Mouse (Mus musculus) limb, embryonic 13.5 days (tissue): ENCODE results near the gene Tmbim7. TPM values are rescaled to one million over a fixed set of nuclear protein-coding genes. Genes with fewer than 3 reads are reported as not detected.

Source experiments
- ATAC-seq: fragments of 200-750 bp; cut with Nextera tagmentation; 2 replicates; pipeline ENCODE4 v1.8.0; 2017; ENCODE audit warnings: low read depth, moderate number of reproducible peaks, moderate TSS enrichment; ENCODE audit not compliant: low FRiP score
- H3K27ac ChIP-seq: fragments of 300-500 bp; sonication (generic); 2 replicates; pipeline ENCODE4 v1.5.1; 2015; ENCODE audit warnings: inconsistent platforms, mild to moderate bottlenecking, moderate library complexity
- H3K27me3 ChIP-seq: fragments of 300-500 bp; sonication (generic); 2 replicates; pipeline ENCODE4 v1.6.1; 2015; ENCODE audit warnings: mild to moderate bottlenecking, inconsistent platforms
- H3K36me3 ChIP-seq: fragments of 300-500 bp; sonication (generic); 2 replicates; pipeline ENCODE4 v1.6.1; 2015; ENCODE audit warnings: inconsistent platforms, mild to moderate bottlenecking, moderate library complexity
- H3K4me1 ChIP-seq: fragments of 300-500 bp; sonication (generic); 2 replicates; pipeline ENCODE4 v1.6.1; 2015; ENCODE audit warnings: inconsistent platforms
- H3K4me2 ChIP-seq: fragments of 300-500 bp; sonication (generic); replicated peaks from 2 replicates; pipeline ENCODE4 v1.6.1; 2015; ENCODE audit warnings: inconsistent platforms, mild to moderate bottlenecking, moderate library complexity
- H3K4me3 ChIP-seq: fragments of 300-500 bp; sonication (generic); 2 replicates; pipeline ENCODE4 v1.5.1; 2015; ENCODE audit warnings: moderate library complexity, mild to moderate bottlenecking, inconsistent platforms
- H3K9ac ChIP-seq: fragments of 300-500 bp; sonication (generic); 2 replicates; pipeline ENCODE4 v1.6.1; 2015; ENCODE audit warnings: mild to moderate bottlenecking, inconsistent platforms
- H3K9me3 ChIP-seq: fragments of 300-500 bp; sonication (generic); 2 replicates; pipeline ENCODE4 v1.6.1; 2016; ENCODE audit warnings: inconsistent platforms
- WGBS: fragments of 180-500 bp; shearing (Covaris S2); methylation state at CpG from one replicate; pipeline ENCODE4 v1.1.7; 2015; 5-methylcytosine and 5-hydroxymethylcytosine counted together
- polyA plus RNA-seq: library from polyadenylated mRNA; unstranded; fragments of >200 nt; fragmentation: Nextera tagmentation; extraction: Ambion mirVana; gene quantifications from 2 replicates; pipeline ENCODE4 v1.2.1, GENCODE M21; 2015

Gene Tmbim7
- polyA plus RNA-seq, 1 experiment from 2014 or later = not detected

DNA sequence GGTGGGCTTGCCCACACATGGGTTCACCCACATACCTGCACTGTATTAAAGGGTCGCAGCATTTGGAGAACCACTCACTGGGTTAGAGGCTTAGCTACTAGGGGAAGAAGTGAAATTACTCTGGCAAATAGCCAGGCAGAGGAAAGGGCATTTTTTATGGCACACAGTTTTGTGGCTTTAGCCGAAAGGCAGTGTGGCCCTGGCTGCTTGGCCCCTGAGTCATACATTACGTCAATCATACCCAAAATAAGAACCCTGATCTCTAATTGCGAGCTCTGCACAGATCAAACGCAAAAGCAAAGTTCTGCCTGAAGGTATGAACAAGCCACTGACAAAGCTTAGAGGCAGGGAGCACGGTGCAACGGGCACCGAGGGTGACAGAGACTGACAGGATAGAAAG lies 37.3 kb downstream of the Tmbim7 start:
- no peak overlapping the region for H3K4me2 ChIP-seq
- no peak overlapping the region for H3K27ac ChIP-seq
- WGBS = 78% methylated on average over 8 of the region's 8 CpGs
- peaks cover 11% of the 10 kb centered on the region for H3K4me1 ChIP-seq
- H3K36me3 ChIP-seq = peaks cover 32% of the 10 kb centered on the region
- ATAC-seq = no peak
- H3K9me3 ChIP-seq = no peaks in the 10 kb centered on the region
- no peak overlapping the region for H3K9ac ChIP-seq
- no peaks in the 10 kb centered on the region for H3K27me3 ChIP-seq
- H3K4me3 ChIP-seq = no peak overlapping the region

DNA sequence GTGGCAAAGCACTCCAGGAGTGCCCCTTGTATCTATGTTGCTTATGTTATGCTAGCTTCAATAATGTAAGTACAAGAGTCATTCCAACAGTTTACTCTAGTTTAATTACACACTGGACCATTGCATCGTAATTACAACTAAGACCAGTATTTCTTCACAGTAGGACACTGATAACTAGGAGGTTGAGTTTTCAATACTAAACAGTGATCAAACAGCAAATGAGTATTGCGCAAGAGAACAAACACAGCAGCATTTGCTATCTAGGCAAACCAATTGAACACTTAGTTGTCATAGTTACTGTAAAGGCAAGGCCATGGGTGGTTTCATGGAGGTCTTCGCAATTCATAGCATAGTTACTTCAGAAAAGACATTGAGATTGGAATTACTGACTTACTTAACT lies 40.3 kb downstream of the Tmbim7 start:
- H3K9me3 ChIP-seq = no peaks in the 10 kb centered on the region
- H3K36me3 ChIP-seq = peaks cover 56% of the 10 kb centered on the region
- H3K9ac ChIP-seq = no peak overlapping the region
- no peaks in the 10 kb centered on the region; the same call in 1 of the 2 replicates for H3K4me1 ChIP-seq
- WGBS = 86% methylated on average over 3 of the region's 3 CpGs
- no peaks in the 10 kb centered on the region for H3K27me3 ChIP-seq
- no peak overlapping the region for H3K4me2 ChIP-seq
- no peak for ATAC-seq
- no peak overlapping the region for H3K27ac ChIP-seq
- no peak overlapping the region for H3K4me3 ChIP-seq

- no peak overlapping the region for H3K4me2 ChIP-seq
- ATAC-seq = no peak
- H3K4me1 ChIP-seq = no peaks in the 10 kb centered on the region
- no peaks in the 10 kb centered on the region for H3K27me3 ChIP-seq
- no peak overlapping the region for H3K27ac ChIP-seq
- no peak overlapping the region for H3K9ac ChIP-seq
- WGBS = 95% methylated on average over 9 of the region's 9 CpGs
- no peak overlapping the region for H3K4me3 ChIP-seq
- no peaks in the 10 kb centered on the region for H3K9me3 ChIP-seq
- peaks cover 72% of the 10 kb centered on the region for H3K36me3 ChIP-seq
Observed at GRCm38 (mm10) chr5:3692956-3693355, 42.0 kb downstream of the Tmbim7 start.

- no peaks in the 10 kb centered on the region for H3K27me3 ChIP-seq
- H3K36me3 ChIP-seq = peaks cover 77% of the 10 kb centered on the region
- H3K4me2 ChIP-seq = no peak overlapping the region
- H3K4me1 ChIP-seq = no peaks in the 10 kb centered on the region
- H3K9ac ChIP-seq = no peak overlapping the region
- H3K27ac ChIP-seq = no peak overlapping the region
- no peaks in the 10 kb centered on the region for H3K9me3 ChIP-seq
- no peak overlapping the region for H3K4me3 ChIP-seq
- ATAC-seq = no peak
- WGBS = 84% methylated on average over 4 of the region's 4 CpGs
Observed at GRCm38 (mm10) chr5:3695191-3695590, 44.2 kb downstream of the Tmbim7 start.

- 88% methylated on average over 3 of the region's 3 CpGs for WGBS
- H3K4me3 ChIP-seq = no peak overlapping the region
- no peak overlapping the region for H3K4me2 ChIP-seq
- H3K9me3 ChIP-seq = no peaks in the 10 kb centered on the region
- no peak for ATAC-seq
- H3K36me3 ChIP-seq = peaks cover 81% of the 10 kb centered on the region
- no peaks in the 10 kb centered on the region for H3K27me3 ChIP-seq
- H3K4me1 ChIP-seq = no peaks in the 10 kb centered on the region
- no peak overlapping the region for H3K27ac ChIP-seq
- no peak overlapping the region for H3K9ac ChIP-seq
Observed at GRCm38 (mm10) chr5:3696031-3696430, 45.0 kb downstream of the Tmbim7 start.

DNA sequence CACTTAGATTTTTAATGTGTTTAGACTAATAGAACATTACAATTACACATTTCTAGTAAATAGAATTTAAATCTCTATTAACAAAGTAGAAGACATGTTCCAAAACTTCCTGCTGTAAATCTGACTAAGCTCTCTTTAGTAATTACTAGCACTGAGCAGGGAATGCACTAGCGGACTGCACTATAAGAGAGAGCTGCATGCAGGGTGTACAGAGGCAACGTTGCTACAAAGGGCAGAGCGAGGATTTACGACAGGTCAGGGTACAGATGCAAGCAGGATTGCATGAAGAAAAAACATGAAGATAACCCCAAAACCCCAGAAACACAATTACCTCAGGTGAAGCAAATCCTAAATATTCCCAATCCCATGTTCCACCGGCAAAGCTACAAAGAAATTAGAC lies 49.0 kb downstream of the Tmbim7 start:
- no peaks in the 10 kb centered on the region for H3K27me3 ChIP-seq
- no peaks in the 10 kb centered on the region for H3K9me3 ChIP-seq
- ATAC-seq = no peak
- H3K4me1 ChIP-seq = no peaks in the 10 kb centered on the region
- H3K9ac ChIP-seq = no peak overlapping the region
- H3K4me2 ChIP-seq = no peak overlapping the region
- WGBS = 91% methylated on average over 5 of the region's 5 CpGs
- H3K4me3 ChIP-seq = no peak overlapping the region
- H3K36me3 ChIP-seq = peaks cover 70% of the 10 kb centered on the region
- no peak overlapping the region for H3K27ac ChIP-seq

DNA sequence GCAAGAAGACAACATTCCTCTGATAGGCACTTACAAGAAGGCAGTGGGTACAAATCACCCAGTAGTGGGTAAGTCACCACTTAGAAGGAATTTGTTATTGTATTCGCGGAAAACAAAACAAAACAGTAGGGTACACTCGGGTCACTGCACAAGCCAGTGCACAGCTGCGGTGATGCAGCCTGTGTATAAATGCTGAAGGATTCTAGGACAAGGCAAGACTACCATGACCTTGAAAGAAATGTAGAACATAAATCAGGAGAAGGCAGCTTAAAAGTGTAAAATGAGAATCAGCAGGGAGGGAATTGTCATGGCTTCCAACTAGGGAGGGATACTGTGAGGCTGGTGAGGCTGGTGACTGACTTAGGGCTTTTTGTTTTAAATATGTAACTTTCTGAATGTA lies 51.2 kb downstream of the Tmbim7 start:
- WGBS = 93% methylated on average over 4 of the region's 4 CpGs
- H3K4me2 ChIP-seq = no peak overlapping the region
- no peak overlapping the region for H3K4me3 ChIP-seq
- H3K9me3 ChIP-seq = no peaks in the 10 kb centered on the region
- H3K4me1 ChIP-seq = no peaks in the 10 kb centered on the region
- H3K27ac ChIP-seq = no peak overlapping the region
- H3K36me3 ChIP-seq = peaks cover 54% of the 10 kb centered on the region
- H3K9ac ChIP-seq = no peak overlapping the region
- no peaks in the 10 kb centered on the region for H3K27me3 ChIP-seq
- no peak for ATAC-seq

DNA sequence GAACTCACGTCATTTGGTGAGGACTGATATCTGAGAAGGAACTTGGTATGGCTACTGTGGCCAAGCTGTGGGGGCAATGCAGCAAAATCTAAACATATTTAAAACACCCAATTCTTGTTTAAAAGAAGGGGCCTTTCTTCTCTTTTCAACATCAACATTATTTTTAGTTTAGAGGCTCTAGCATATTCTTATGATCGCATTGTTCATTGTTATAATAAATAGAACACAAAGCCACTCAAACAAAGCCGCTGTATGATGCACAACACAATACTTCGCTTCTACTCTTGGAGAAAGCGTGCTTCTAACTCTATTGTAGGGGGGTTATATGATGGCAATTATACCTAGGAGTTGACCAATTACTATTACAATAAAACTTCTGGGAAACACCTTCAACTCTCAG lies 64.8 kb downstream of the Tmbim7 start:
- H3K4me1 ChIP-seq = no peaks in the 10 kb centered on the region
- no peak overlapping the region for H3K4me2 ChIP-seq
- H3K36me3 ChIP-seq = peaks cover 34% of the 10 kb centered on the region
- no peaks in the 10 kb centered on the region for H3K9me3 ChIP-seq
- 91% methylated on average over 5 of the region's 5 CpGs for WGBS
- no peaks in the 10 kb centered on the region for H3K27me3 ChIP-seq
- no peak overlapping the region for H3K4me3 ChIP-seq
- no peak overlapping the region for H3K27ac ChIP-seq
- no peak for ATAC-seq
- H3K9ac ChIP-seq = no peak overlapping the region

DNA sequence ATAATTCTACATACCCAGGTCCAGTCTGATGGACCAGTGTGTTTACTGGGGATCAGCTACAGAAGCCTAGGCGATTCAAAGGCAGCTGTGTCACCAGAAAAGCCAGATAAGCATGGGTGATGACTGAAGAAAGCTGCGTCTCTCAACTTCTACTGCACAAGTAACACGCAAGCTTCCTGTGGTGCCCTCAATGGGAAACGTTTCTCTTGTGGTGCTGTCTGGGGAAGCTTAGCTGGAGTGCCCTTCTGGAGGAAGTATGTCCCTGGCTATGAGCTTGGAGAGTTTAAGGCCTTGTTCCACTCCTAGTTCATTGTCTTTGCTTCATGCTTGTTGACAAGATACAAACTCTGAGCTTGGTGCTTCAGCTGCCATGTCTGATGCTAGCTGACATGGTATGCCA lies 68.4 kb downstream of the Tmbim7 start:
- no peak for ATAC-seq
- H3K36me3 ChIP-seq = peaks cover 46% of the 10 kb centered on the region
- H3K4me2 ChIP-seq = no peak overlapping the region
- no peak overlapping the region for H3K4me3 ChIP-seq
- no peaks in the 10 kb centered on the region for H3K4me1 ChIP-seq
- H3K9me3 ChIP-seq = no peaks in the 10 kb centered on the region
- H3K27ac ChIP-seq = no peak overlapping the region
- no peaks in the 10 kb centered on the region for H3K27me3 ChIP-seq
- WGBS = 97% methylated on average over 4 of the region's 4 CpGs
- no peak overlapping the region for H3K9ac ChIP-seq

GRCm38 (mm10) chr5:3722873-3723272 lies 71.9 kb downstream of the Tmbim7 start:
- 96% methylated on average over 2 of the region's 2 CpGs for whole genome bisulfite sequencing
- H3K9me3 ChIP-seq = no peaks in the 10 kb centered on the region
- H3K27me3 ChIP-seq = no peaks in the 10 kb centered on the region
- no peaks in the 10 kb centered on the region for H3K4me1 ChIP-seq
- no peak overlapping the region for H3K27ac ChIP-seq
- no peak for ATAC-seq
- H3K9ac ChIP-seq = no peak overlapping the region
- H3K4me2 ChIP-seq = no peak overlapping the region
- H3K36me3 ChIP-seq = peaks cover 40% of the 10 kb centered on the region
- H3K4me3 ChIP-seq = no peak overlapping the region

GRCm38 (mm10) chr5:3723415-3723814 lies 72.4 kb downstream of the Tmbim7 start:
- H3K4me2 ChIP-seq = no peak overlapping the region
- H3K9ac ChIP-seq = no peak overlapping the region
- H3K36me3 ChIP-seq = peaks cover 44% of the 10 kb centered on the region
- H3K27me3 ChIP-seq = no peaks in the 10 kb centered on the region
- 74% methylated on average over 2 of the region's 2 CpGs for WGBS
- H3K9me3 ChIP-seq = no peaks in the 10 kb centered on the region
- no peak overlapping the region for H3K4me3 ChIP-seq
- H3K4me1 ChIP-seq = no peaks in the 10 kb centered on the region
- no peak for ATAC-seq
- no peak overlapping the region for H3K27ac ChIP-seq

- Histone ChIP-seq H3K9ac (no peak overlapping the region), H3K4me2 (no peak overlapping the region), H3K36me3 (peaks cover 33% of the 10 kb centered on the region), H3K27me3 (no peaks in the 10 kb centered on the region), H3K9me3 (no peaks in the 10 kb centered on the region), H3K27ac (no peak overlapping the region), H3K4me1 (no peaks in the 10 kb centered on the region), H3K4me3 (no peak overlapping the region)
- 86% methylated on average over 1 of the region's 1 CpGs for WGBS
- no peak for ATAC-seq
Observed at GRCm38 (mm10) chr5:3725491-3725890, 74.5 kb downstream of the Tmbim7 start.

GRCm38 (mm10) chr5:3728820-3729219 lies 77.8 kb downstream of the Tmbim7 start:
- Histone ChIP-seq H3K9me3 (no peaks in the 10 kb centered on the region), H3K9ac (no peak overlapping the region), H3K27ac (no peak overlapping the region), H3K4me3 (no peak overlapping the region), H3K27me3 (no peaks in the 10 kb centered on the region), H3K4me2 (no peak overlapping the region), H3K36me3 (peaks cover 13% of the 10 kb centered on the region), H3K4me1 (no peaks in the 10 kb centered on the region)
- ATAC-seq = no peak
- 53% methylated on average over 5 of the region's 5 CpGs for WGBS
